Mouse (Mus musculus): ENCODE measurements at regions not wholly inside any gene's neighbourhood (a gene's known extent, or its start where the extent isn't known, plus 50 kb on each side); places are given as distances from the start of the nearest gene placed in this dataset.

- Histone ChIP-seq H3K27me3 (ENCODE audit: control insufficient read depth, insufficient read depth, low read length) (no peaks in the 10 kb centered on the region), H3K36me3 (ENCODE audit: control insufficient read depth, insufficient read depth, low read length) (no peaks in the 10 kb centered on the region), H3K9me3 (ENCODE audit: control insufficient read depth, low read length) (no peaks in the 10 kb centered on the region), H3K4me1 (ENCODE audit: control insufficient read depth, insufficient read depth, low read length) (no peaks in the 10 kb centered on the region), H3K4me3 (ENCODE audit: low read depth, low read length) (no peak overlapping the region), H3K9ac (ENCODE audit: low read length) (no peak overlapping the region), H3K27ac (ENCODE audit: low read depth, low read length) (no peak overlapping the region), H3K4me2 (ENCODE audit: low read depth) (no peak overlapping the region)
- ATAC-seq (ENCODE audit: insufficient read depth, low FRiP score, low TSS enrichment) (no peak), DNase-seq (ENCODE audit: low spot score) (no peak)
- WGBS, result 67% methylated on average over 16 of the region's 16 CpGs
Observed at GRCm38 (mm10) chr10:98837289-98838181, 76.7 kb upstream of the Atp2b1 start.

- no peaks in the 10 kb centered on the region for H3K36me3 ChIP-seq (ENCODE audit: control insufficient read depth, insufficient read depth, low read length)
- DNase-seq (ENCODE audit: low spot score) (no peak), ATAC-seq (ENCODE audit: insufficient read depth, low FRiP score, low TSS enrichment) (no peak)
- H3K4me1 ChIP-seq (ENCODE audit: control insufficient read depth, insufficient read depth, low read length), result no peaks in the 10 kb centered on the region
- H3K27me3 ChIP-seq (ENCODE audit: control insufficient read depth, insufficient read depth, low read length), result no peaks in the 10 kb centered on the region
- H3K9me3 ChIP-seq (ENCODE audit: control insufficient read depth, low read length), result no peaks in the 10 kb centered on the region
- H3K4me2 ChIP-seq (ENCODE audit: low read depth), result no peak overlapping the region
- no peak overlapping the region for H3K27ac ChIP-seq (ENCODE audit: low read depth, low read length)
- H3K9ac ChIP-seq (ENCODE audit: low read length), result no peak overlapping the region
- H3K4me3 ChIP-seq (ENCODE audit: low read depth, low read length), result no peak overlapping the region
- WGBS, result 94% methylated on average over 8 of the region's 8 CpGs
Observed at GRCm38 (mm10) chr10:98838926-98839679, 75.1 kb upstream of the Atp2b1 start.

GRCm38 (mm10) chr10:98839963-98840362, 74.2 kb upstream of the Atp2b1 start:
- H3K4me3 ChIP-seq (ENCODE audit: low read depth, low read length), result no peak overlapping the region
- no peaks in the 10 kb centered on the region for H3K36me3 ChIP-seq (ENCODE audit: control insufficient read depth, insufficient read depth, low read length)
- WGBS, result 96% methylated on average over 11 of the region's 11 CpGs
- ATAC-seq (ENCODE audit: insufficient read depth, low FRiP score, low TSS enrichment) (no peak), DNase-seq (ENCODE audit: low spot score) (no peak)
- H3K27me3 ChIP-seq (ENCODE audit: control insufficient read depth, insufficient read depth, low read length), result no peaks in the 10 kb centered on the region
- H3K27ac ChIP-seq (ENCODE audit: low read depth, low read length), result no peak overlapping the region
- H3K9me3 ChIP-seq (ENCODE audit: control insufficient read depth, low read length), result 0 out of 2 replicates have a peak, but pooled peaks cover 2% of the 10 kb centered on the region
- no peak overlapping the region for H3K9ac ChIP-seq (ENCODE audit: low read length)
- H3K4me2 ChIP-seq (ENCODE audit: low read depth), result no peak overlapping the region
- no peaks in the 10 kb centered on the region for H3K4me1 ChIP-seq (ENCODE audit: control insufficient read depth, insufficient read depth, low read length)

- ATAC-seq (ENCODE audit: insufficient read depth, low FRiP score, low TSS enrichment) (no peak), DNase-seq (ENCODE audit: low spot score) (no peak)
- Histone ChIP-seq H3K9ac (ENCODE audit: low read length) (no peak overlapping the region), H3K9me3 (ENCODE audit: control insufficient read depth, low read length) (0 out of 2 replicates have a peak, but pooled peaks cover 2% of the 10 kb centered on the region), H3K36me3 (ENCODE audit: control insufficient read depth, insufficient read depth, low read length) (no peaks in the 10 kb centered on the region), H3K27me3 (ENCODE audit: control insufficient read depth, insufficient read depth, low read length) (no peaks in the 10 kb centered on the region), H3K4me2 (ENCODE audit: low read depth) (no peak overlapping the region), H3K27ac (ENCODE audit: low read depth, low read length) (no peak overlapping the region), H3K4me3 (ENCODE audit: low read depth, low read length) (no peak overlapping the region), H3K4me1 (ENCODE audit: control insufficient read depth, insufficient read depth, low read length) (no peaks in the 10 kb centered on the region)
- 80% methylated on average over 8 of the region's 8 CpGs for WGBS
Observed at GRCm38 (mm10) chr10:98840411-98840810, 73.8 kb upstream of the Atp2b1 start.

GRCm38 (mm10) chr10:98840957-98841831, 73.0 kb upstream of the Atp2b1 start:
- no peak for ATAC-seq (ENCODE audit: insufficient read depth, low FRiP score, low TSS enrichment)
- no peak for DNase-seq (ENCODE audit: low spot score)
- 82% methylated on average over 13 of the region's 13 CpGs for WGBS
- Histone ChIP-seq H3K27me3 (ENCODE audit: control insufficient read depth, insufficient read depth, low read length) (no peaks in the 10 kb centered on the region), H3K4me3 (ENCODE audit: low read depth, low read length) (no peak overlapping the region), H3K9me3 (ENCODE audit: control insufficient read depth, low read length) (0 out of 2 replicates have a peak, but pooled peaks cover 2% of the 10 kb centered on the region), H3K4me1 (ENCODE audit: control insufficient read depth, insufficient read depth, low read length) (no peaks in the 10 kb centered on the region), H3K36me3 (ENCODE audit: control insufficient read depth, insufficient read depth, low read length) (no peaks in the 10 kb centered on the region), H3K4me2 (ENCODE audit: low read depth) (no peak overlapping the region), H3K27ac (ENCODE audit: low read depth, low read length) (no peak overlapping the region), H3K9ac (ENCODE audit: low read length) (no peak overlapping the region)

GRCm38 (mm10) chr10:98841860-98842259, 72.3 kb upstream of the Atp2b1 start:
- Histone ChIP-seq H3K4me1 (ENCODE audit: control insufficient read depth, insufficient read depth, low read length) (no peaks in the 10 kb centered on the region), H3K27ac (ENCODE audit: low read depth, low read length) (no peak overlapping the region), H3K36me3 (ENCODE audit: control insufficient read depth, insufficient read depth, low read length) (no peaks in the 10 kb centered on the region), H3K4me2 (ENCODE audit: low read depth) (no peak overlapping the region), H3K9ac (ENCODE audit: low read length) (no peak overlapping the region), H3K27me3 (ENCODE audit: control insufficient read depth, insufficient read depth, low read length) (no peaks in the 10 kb centered on the region), H3K9me3 (ENCODE audit: control insufficient read depth, low read length) (0 out of 2 replicates have a peak, but pooled peaks cover 2% of the 10 kb centered on the region), H3K4me3 (ENCODE audit: low read depth, low read length) (no peak overlapping the region)
- DNase-seq (ENCODE audit: low spot score), result no peak
- WGBS, result 82% methylated on average over 3 of the region's 3 CpGs
- no peak for ATAC-seq (ENCODE audit: insufficient read depth, low FRiP score, low TSS enrichment)

GRCm38 (mm10) chr10:98842721-98843120, 71.5 kb upstream of the Atp2b1 start:
- no peaks in the 10 kb centered on the region for H3K36me3 ChIP-seq (ENCODE audit: control insufficient read depth, insufficient read depth, low read length)
- no peaks in the 10 kb centered on the region for H3K27me3 ChIP-seq (ENCODE audit: control insufficient read depth, insufficient read depth, low read length)
- no peak overlapping the region for H3K4me3 ChIP-seq (ENCODE audit: low read depth, low read length)
- ATAC-seq (ENCODE audit: insufficient read depth, low FRiP score, low TSS enrichment), result no peak
- H3K9ac ChIP-seq (ENCODE audit: low read length), result no peak overlapping the region
- no peak overlapping the region for H3K27ac ChIP-seq (ENCODE audit: low read depth, low read length)
- WGBS, result 91% methylated on average over 1 of the region's 1 CpGs
- H3K9me3 ChIP-seq (ENCODE audit: control insufficient read depth, low read length), result 0 out of 2 replicates have a peak, but pooled peaks cover 2% of the 10 kb centered on the region
- no peak for DNase-seq (ENCODE audit: low spot score)
- no peaks in the 10 kb centered on the region for H3K4me1 ChIP-seq (ENCODE audit: control insufficient read depth, insufficient read depth, low read length)
- H3K4me2 ChIP-seq (ENCODE audit: low read depth), result no peak overlapping the region

GRCm38 (mm10) chr10:98849851-98850250, 64.4 kb upstream of the Atp2b1 start:
- no peak overlapping the region for H3K4me3 ChIP-seq (ENCODE audit: low read depth, low read length)
- H3K4me2 ChIP-seq (ENCODE audit: low read depth), result no peak overlapping the region
- H3K36me3 ChIP-seq (ENCODE audit: control insufficient read depth, insufficient read depth, low read length), result no peaks in the 10 kb centered on the region
- H3K9ac ChIP-seq (ENCODE audit: low read length), result no peak overlapping the region
- 90% methylated on average over 3 of the region's 3 CpGs for WGBS
- no peak for DNase-seq (ENCODE audit: low spot score)
- ATAC-seq (ENCODE audit: insufficient read depth, low FRiP score, low TSS enrichment), result no peak
- H3K9me3 ChIP-seq (ENCODE audit: control insufficient read depth, low read length), result no peaks in the 10 kb centered on the region
- H3K27me3 ChIP-seq (ENCODE audit: control insufficient read depth, insufficient read depth, low read length), result no peaks in the 10 kb centered on the region
- no peak overlapping the region for H3K27ac ChIP-seq (ENCODE audit: low read depth, low read length)
- no peaks in the 10 kb centered on the region for H3K4me1 ChIP-seq (ENCODE audit: control insufficient read depth, insufficient read depth, low read length)

Measured in neural tube, embryonic 11.5 days (tissue).